Mouse (Mus musculus) liver, postnatal 0 days (tissue): ENCODE results near the gene H2-M10.6. TPM values are rescaled to one million over a fixed set of nuclear protein-coding genes. Genes with fewer than 3 reads are reported as not detected.
"Not testable (repeated sequence)": the region's sequence is repeated elsewhere in the genome, so short reads cannot be mapped to it uniquely, and the experiment has no call there.

Source experiments
- ATAC-seq: fragments of 200-750 bp; cut with Nextera tagmentation; 2 replicates; pipeline ENCODE4 v1.8.0; 2017; ENCODE audit warnings: mild to moderate bottlenecking, moderate library complexity
- DNase-seq: peaks from one replicate; pipeline ENCODE4 v3.0.0-alpha.2; 2016
- H3K27ac ChIP-seq: fragments of 300-500 bp; sonication (generic); 2 replicates; pipeline ENCODE4 v1.5.1; 2014; ENCODE audit warnings: antibody characterized with exemption, moderate library complexity, mild to moderate bottlenecking, low read depth
- H3K27me3 ChIP-seq: fragments of 300-500 bp; sonication (generic); 2 replicates; pipeline ENCODE4 v1.6.1; 2014; ENCODE audit warnings: low read length, control low read depth, mixed read lengths; ENCODE audit not compliant: insufficient read depth
- H3K36me3 ChIP-seq: fragments of 300-500 bp; sonication (generic); replicated peaks from 2 replicates; pipeline ENCODE4 v1.6.1; 2014; ENCODE audit warnings: mild to moderate bottlenecking, control low read depth, low read length, moderate library complexity, mixed read lengths; ENCODE audit not compliant: insufficient read depth
- H3K4me1 ChIP-seq: fragments of 300-500 bp; sonication (generic); 2 replicates; pipeline ENCODE4 v1.6.1; 2014; ENCODE audit warnings: antibody characterized with exemption, mild to moderate bottlenecking, control low read depth; ENCODE audit not compliant: insufficient read depth
- H3K4me2 ChIP-seq: fragments of 300-500 bp; sonication (generic); 2 replicates; pipeline ENCODE4 v1.6.1; 2014; ENCODE audit warnings: low read depth, mild to moderate bottlenecking, low read length, moderate library complexity, mixed read lengths
- H3K4me3 ChIP-seq: fragments of 300-500 bp; sonication (generic); 2 replicates; pipeline ENCODE4 v1.5.1; 2014; ENCODE audit warnings: low read depth, low read length
- H3K9ac ChIP-seq: fragments of 300-500 bp; sonication (generic); replicated peaks from 2 replicates; pipeline ENCODE4 v1.6.1; 2014; ENCODE audit warnings: mild to moderate bottlenecking, moderate library complexity
- H3K9me3 ChIP-seq: fragments of 300-500 bp; sonication (generic); 2 replicates; pipeline ENCODE4 v1.6.1; 2016; ENCODE audit warnings: mild to moderate bottlenecking, control low read depth, low read length, mixed read lengths
- CTCF ChIP-seq: sonication (generic); IDR thresholded peaks from 2 replicates; pipeline ENCODE4 v1.5.1; 2016; ENCODE audit warnings: antibody characterized with exemption, low read depth
- EP300 ChIP-seq: IDR thresholded peaks from 2 replicates; pipeline ENCODE4 v1.6.1; 2016; ENCODE audit warnings: antibody characterized with exemption, low read depth, mild to moderate bottlenecking
- WGBS: fragments of 180-500 bp; shearing (Covaris S2); extraction: QIAGEN DNeasy Blood & Tissue Kit; methylation state at CpG from one replicate; pipeline ENCODE4 v1.1.7; 2014; ENCODE audit not compliant: insufficient replicate concordance; 5-methylcytosine and 5-hydroxymethylcytosine counted together
- polyA plus RNA-seq: library from polyadenylated mRNA; unstranded; fragments of >200 nt; fragmentation: Nextera tagmentation; extraction: Ambion mirVana; gene quantifications from 2 replicates; pipeline ENCODE4 v1.2.1, GENCODE M21; 2015

H2-M10.6 gene
- polyA plus RNA-seq = not detected in 2 replicates

DNA sequence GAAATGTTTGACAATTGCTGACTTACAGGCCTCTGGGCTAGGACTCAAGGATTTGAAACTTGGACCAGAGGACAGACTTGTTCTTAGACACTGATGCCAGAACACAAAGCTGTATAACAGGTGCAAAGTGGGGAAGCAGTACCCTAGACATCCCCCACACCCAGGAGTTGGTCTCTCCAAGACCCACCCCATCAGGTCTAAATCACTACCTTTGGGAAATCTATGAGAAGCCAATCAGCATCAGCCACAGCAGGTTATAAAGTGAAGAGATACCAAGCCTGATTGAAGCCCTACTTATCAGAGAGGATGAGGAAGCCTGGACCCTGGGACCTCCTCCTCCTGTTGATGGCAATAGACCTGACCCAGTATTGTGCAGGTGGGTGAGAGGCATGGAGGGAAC, at the start of gene H2-M10.6:
TSS of gene H2-M10.6 (plus strand) at position 301 of the 400 bp plus-strand sequence.
- Histone ChIP-seq H3K9me3 (no peaks in the 10 kb centered on the region), H3K36me3 (no peaks in the 10 kb centered on the region), H3K4me1 (no peaks in the 10 kb centered on the region), H3K27me3 (no peaks in the 10 kb centered on the region), H3K9ac (no peak within 1 kb of the TSS), H3K4me2 (no peak within 1 kb of the TSS), H3K4me3 (no peak within 1 kb of the TSS), H3K27ac (no peak within 1 kb of the TSS)
- DNase-seq (no peak), ATAC-seq (no peak)
- TF ChIP-seq CTCF = no peak
- no peak for TF ChIP-seq EP300

DNA sequence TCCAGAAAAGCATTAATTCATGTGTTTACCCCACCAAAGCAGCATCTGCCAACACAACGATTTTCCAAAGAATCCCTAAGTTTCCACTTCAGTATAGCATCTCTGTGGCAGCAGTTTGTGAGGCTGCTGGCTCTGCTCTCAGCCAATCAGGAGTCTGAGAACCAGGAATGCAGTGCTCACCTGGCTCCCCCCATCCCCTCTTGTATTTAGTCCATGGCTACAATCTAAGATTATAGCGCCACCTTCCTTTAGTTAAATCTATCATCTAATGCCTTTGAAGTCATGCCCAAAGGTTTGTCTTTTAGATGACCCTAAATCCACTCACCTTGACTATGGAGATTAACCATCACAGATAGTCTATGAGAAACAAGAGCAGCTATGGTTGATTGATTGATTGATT, 48.2 kb upstream of the H2-M10.6 start:
- DNase-seq (no peak), ATAC-seq (no peak)
- Histone ChIP-seq H3K9me3 (no peaks in the 10 kb centered on the region), H3K27me3 (no peaks in the 10 kb centered on the region), H3K4me1 (no peaks in the 10 kb centered on the region), H3K36me3 (no peaks in the 10 kb centered on the region), H3K4me2 (no peak overlapping the region), H3K27ac (no peak overlapping the region), H3K4me3 (no peak overlapping the region), H3K9ac (no peak overlapping the region)
- no peak for TF ChIP-seq EP300
- TF ChIP-seq CTCF = no peak
- WGBS = 38% methylated on average over 2 of the region's 2 CpGs

DNA sequence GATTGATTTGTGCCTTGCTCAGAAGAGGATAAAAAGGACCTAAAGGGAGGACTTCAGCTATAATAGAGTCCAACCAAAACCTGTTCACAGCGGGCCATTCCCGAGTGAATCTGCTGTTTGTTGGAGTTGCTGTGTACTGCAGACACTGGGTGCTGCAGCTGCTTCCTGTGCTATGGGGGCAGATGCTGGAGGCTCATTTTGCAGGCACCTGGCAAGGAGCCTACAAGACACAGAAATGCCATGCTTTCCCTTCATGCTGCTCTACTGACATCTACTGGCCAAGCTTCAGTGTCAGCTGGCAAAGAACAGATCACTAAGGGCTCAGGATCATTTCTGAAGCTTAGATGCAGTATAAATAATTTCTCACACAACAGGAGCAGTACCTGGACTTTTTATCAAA, 47.7 kb upstream of the H2-M10.6 start:
- not testable (repeated sequence) for H3K27ac ChIP-seq, ATAC-seq, H3K4me1 ChIP-seq, H3K4me2 ChIP-seq, H3K9me3 ChIP-seq, H3K9ac ChIP-seq, H3K4me3 ChIP-seq, H3K27me3 ChIP-seq, H3K36me3 ChIP-seq
- WGBS = 32% methylated on average over 2 of the region's 2 CpGs
- peak; percentile 17 for DNase-seq
- TF ChIP-seq CTCF = peak; percentile 58

DNA sequence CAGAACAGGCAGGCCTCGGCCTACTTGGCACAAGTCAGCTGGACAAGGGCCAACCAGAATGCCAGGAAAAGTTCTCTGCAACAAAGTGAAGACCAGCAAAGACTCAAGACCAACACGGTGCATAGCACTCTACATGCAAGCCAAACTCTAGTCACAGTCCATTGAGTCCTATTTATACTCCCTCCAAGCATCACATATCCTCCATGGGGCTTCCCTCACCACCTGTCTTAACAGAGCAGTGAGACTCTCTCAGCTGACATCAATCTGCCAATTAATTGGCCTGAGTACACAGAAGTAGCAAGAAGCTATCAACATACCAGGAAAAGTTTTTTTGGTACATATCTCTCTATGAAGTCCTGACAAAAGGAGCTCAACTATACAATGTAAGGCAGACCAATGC, 46.6 kb upstream of the H2-M10.6 start:
- H3K27ac ChIP-seq, H3K9ac ChIP-seq, H3K27me3 ChIP-seq, H3K4me1 ChIP-seq, ATAC-seq, DNase-seq, H3K36me3 ChIP-seq, H3K4me2 ChIP-seq, H3K9me3 ChIP-seq, H3K4me3 ChIP-seq: not testable (repeated sequence)
- 53% methylated on average over 2 of the region's 2 CpGs for WGBS

DNA sequence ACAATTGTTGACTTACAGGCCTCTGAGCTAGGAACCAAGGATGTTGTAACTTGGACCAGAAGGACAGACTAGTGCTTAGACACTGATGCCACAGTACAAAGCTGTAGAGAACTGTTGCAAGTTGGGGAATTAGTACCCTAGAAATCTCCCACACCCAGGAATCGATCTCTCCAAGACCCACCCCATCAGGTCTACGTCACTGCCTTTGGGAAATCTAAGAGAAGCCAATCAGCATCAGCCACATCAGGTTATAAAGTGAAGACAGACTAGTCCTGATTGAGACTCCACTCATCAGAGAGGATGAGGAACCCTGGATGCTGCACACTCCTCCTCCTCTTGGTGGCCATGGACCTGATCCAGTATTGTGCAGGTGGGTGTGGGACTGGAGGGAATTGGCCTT, 39.4 kb upstream of the H2-M10.6 start, which contains the start of gene H2-M10.5:
TSS of gene H2-M10.5 (plus strand) at position 301 of the 400 bp plus-strand sequence.
- H3K4me3 ChIP-seq, H3K36me3 ChIP-seq, H3K27ac ChIP-seq, H3K27me3 ChIP-seq, ATAC-seq, H3K9ac ChIP-seq, H3K4me1 ChIP-seq, H3K4me2 ChIP-seq, DNase-seq, H3K9me3 ChIP-seq: not testable (repeated sequence)
- WGBS = 78% methylated on average over 2 of the region's 2 CpGs

DNA sequence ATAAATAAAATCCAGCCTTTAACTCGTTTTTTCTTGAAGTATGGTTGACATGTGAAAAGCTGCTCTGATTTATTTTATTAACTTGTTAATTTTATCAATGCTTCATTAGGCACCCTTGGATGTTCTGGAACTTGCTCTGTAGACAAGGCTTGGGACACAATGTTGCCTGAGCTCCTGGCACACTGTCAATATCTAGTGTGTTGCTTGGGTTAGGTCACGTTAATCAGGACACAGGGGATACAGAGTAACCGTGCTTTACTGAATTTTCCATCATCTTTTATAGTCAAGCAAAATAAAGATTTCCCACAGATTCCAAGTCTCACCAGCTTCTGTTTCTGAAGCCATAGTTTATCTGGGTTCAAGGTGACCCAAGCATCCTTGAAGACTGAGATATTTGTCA, 30.4 kb upstream of the H2-M10.6 start:
- whole genome bisulfite sequencing = 48% methylated on average over 3 of the region's 3 CpGs
- Histone ChIP-seq H3K27ac (no peak overlapping the region), H3K27me3 (no peaks in the 10 kb centered on the region)

DNA sequence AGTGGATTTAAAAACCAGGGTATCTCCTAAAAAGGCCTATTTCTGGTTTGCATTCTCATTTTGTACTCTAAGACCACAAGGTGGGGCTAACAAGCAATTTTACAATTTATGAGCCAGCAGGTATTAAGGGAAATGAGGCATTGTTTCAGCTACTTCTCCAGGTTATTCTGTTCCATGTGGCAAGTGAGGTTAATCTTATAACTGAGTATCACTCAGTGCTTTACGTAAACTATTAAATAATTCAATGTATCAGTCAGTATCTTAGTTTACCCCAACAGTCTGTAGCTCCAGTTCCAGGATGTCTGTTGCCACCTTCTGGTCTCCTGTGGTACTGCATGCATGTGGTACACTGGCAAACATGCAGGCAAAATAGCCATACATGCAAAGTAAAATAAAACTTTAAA, 25.5 kb upstream of the H2-M10.6 start:
- H3K27ac ChIP-seq, H3K4me2 ChIP-seq, H3K4me1 ChIP-seq, H3K9me3 ChIP-seq, ATAC-seq, H3K4me3 ChIP-seq, H3K36me3 ChIP-seq, H3K27me3 ChIP-seq, DNase-seq, H3K9ac ChIP-seq: not testable (repeated sequence)
- WGBS = 39% methylated on average over 1 of the region's 1 CpGs
- peak; percentile 76 for TF ChIP-seq CTCF

More for the DNA sequence above, 30.4 kb upstream of the H2-M10.6 start:
- Histone ChIP-seq H3K4me3 (no peak overlapping the region), H3K4me1 (no peaks in the 10 kb centered on the region), H3K36me3 (no peaks in the 10 kb centered on the region), H3K9ac (no peak overlapping the region), H3K4me2 (no peak overlapping the region), H3K9me3 (no peaks in the 10 kb centered on the region)
- no peak for DNase-seq
- ATAC-seq = no peak
- TF ChIP-seq CTCF (no peak), EP300 (no peak)
